Mouse (Mus musculus): Measurements from ENCODE around the gene Mcpt4.
A peak's percentile ranks its signal among the peaks of the same experiment; 100 is the strongest.
"Not testable (repeated sequence)": the region's sequence is repeated elsewhere in the genome, so short reads cannot be mapped to it uniquely, and the experiment has no call there.

Mcpt4 gene

GRCm38 (mm10) chr14:56062213-56062612, at the start of gene Mcpt4:
Mcpt4 (minus strand) TSS chr14:56062313.
- not testable (repeated sequence) for DNase-seq (ENCODE audit: low read depth, low spot score)

GRCm38 (mm10) chr14:56105447-56106180, 43.5 kb upstream of the Mcpt4 start:
- no peak for DNase-seq (ENCODE audit: low read depth, low spot score)

GRCm38 (mm10) chr14:56105016-56105415, 42.9 kb upstream of the Mcpt4 start:
- no peak for DNase-seq (ENCODE audit: low read depth, low spot score)

GRCm38 (mm10) chr14:56103452-56103851, 41.3 kb upstream of the Mcpt4 start:
- DNase-seq (ENCODE audit: low read depth, low spot score) = no peak

- no peak for DNase-seq (ENCODE audit: low read depth, low spot score)
Observed at GRCm38 (mm10) chr14:56102386-56102785, 40.3 kb upstream of the Mcpt4 start, which contains the start of gene Ctsg. Ctsg (minus strand) TSS chr14:56102574.

GRCm38 (mm10) chr14:56098940-56099339, 36.8 kb upstream of the Mcpt4 start:
- peak; percentile 66 for DNase-seq (ENCODE audit: low read depth, low spot score)

GRCm38 (mm10) chr14:56097597-56097996, 35.5 kb upstream of the Mcpt4 start:
- no peak for DNase-seq (ENCODE audit: low read depth, low spot score)

- DNase-seq (ENCODE audit: low read depth, low spot score) = no peak
Observed at GRCm38 (mm10) chr14:56093353-56093752, 31.2 kb upstream of the Mcpt4 start.

GRCm38 (mm10) chr14:56086711-56087110, 24.6 kb upstream of the Mcpt4 start:
- DNase-seq (ENCODE audit: low read depth, low spot score) = no peak

- DNase-seq (ENCODE audit: low read depth, low spot score) = no peak
Observed at GRCm38 (mm10) chr14:56085167-56085566, 23.1 kb upstream of the Mcpt4 start, which contains the start of gene Mcpt8. Mcpt8 (minus strand) TSS chr14:56085273.

- DNase-seq (ENCODE audit: low read depth, low spot score) = no peak
Observed at GRCm38 (mm10) chr14:56082016-56082415, 19.9 kb upstream of the Mcpt4 start.

GRCm38 (mm10) chr14:56057722-56058121, 4.4 kb downstream of the Mcpt4 start:
- no peak for DNase-seq (ENCODE audit: low read depth, low spot score)

GRCm38 (mm10) chr14:56055408-56055807, 6.7 kb downstream of the Mcpt4 start:
- DNase-seq (ENCODE audit: low read depth, low spot score) = no peak

- DNase-seq (ENCODE audit: low read depth, low spot score) = not testable (repeated sequence)
Observed at GRCm38 (mm10) chr14:56041792-56042191, 20.3 kb downstream of the Mcpt4 start, which contains the start of gene Mcpt2. Mcpt2 (plus strand) TSS chr14:56042041.

GRCm38 (mm10) chr14:56034433-56034832, 27.7 kb downstream of the Mcpt4 start:
- no peak for DNase-seq (ENCODE audit: low read depth, low spot score)

GRCm38 (mm10) chr14:56030395-56030794, 31.7 kb downstream of the Mcpt4 start, which contains the start of gene Mcpt9:
Mcpt9 (minus strand) TSS chr14:56030495.
- not testable (repeated sequence) for DNase-seq (ENCODE audit: low read depth, low spot score)

GRCm38 (mm10) chr14:56021305-56021704, 40.8 kb downstream of the Mcpt4 start:
- DNase-seq (ENCODE audit: low read depth, low spot score) = not testable (repeated sequence)

- DNase-seq (ENCODE audit: low read depth, low spot score) = no peak
Observed at GRCm38 (mm10) chr14:56019446-56019845, 42.7 kb downstream of the Mcpt4 start.

- DNase-seq (ENCODE audit: low read depth, low spot score) = not testable (repeated sequence)
Observed at GRCm38 (mm10) chr14:56017671-56018070, 44.4 kb downstream of the Mcpt4 start, which contains the start of gene Mcpt1. Mcpt1 (plus strand) TSS chr14:56017971.

GRCm38 (mm10) chr14:56013924-56014323, 48.2 kb downstream of the Mcpt4 start:
- no peak for DNase-seq (ENCODE audit: low read depth, low spot score)

GRCm38 (mm10) chr14:56013147-56013546, 49.0 kb downstream of the Mcpt4 start:
- DNase-seq (ENCODE audit: low read depth, low spot score) = no peak
